In the genomic region with DNA sequence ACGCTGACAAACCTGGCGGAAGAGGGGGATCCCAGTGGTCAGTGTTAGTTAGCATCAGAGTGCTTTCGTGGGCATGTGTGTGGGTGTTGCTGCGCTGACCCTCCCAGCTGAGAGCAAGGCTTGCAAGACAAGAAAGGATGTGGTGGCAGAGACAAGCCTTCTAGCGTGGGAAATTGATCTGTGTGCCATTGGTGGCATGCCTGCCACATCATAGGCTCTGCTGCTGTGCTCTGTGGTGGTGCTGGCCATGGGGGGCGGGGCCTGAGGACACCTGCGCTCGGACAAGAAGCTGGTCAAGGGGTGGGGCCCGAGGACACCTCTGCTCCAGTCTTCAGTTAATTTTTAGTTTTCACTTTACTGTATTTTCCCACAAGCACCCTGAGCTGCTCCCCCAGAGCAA, we compare ENCODE assay signal across 26 mouse cellular contexts. TPM values are rescaled to one million over a fixed set of nuclear protein-coding genes. Genes with fewer than 3 reads are reported as not detected.
DNase-seq lines count a peak whose midpoint lies in the region.
"Had no signal": no experiment of that assay in that cellular context is flagged by ENCODE, and none has a peak within 500 bp of the region (broad histone marks: within the 10 kb centered on the region; RNA-seq: fewer than 3 reads in every experiment).

No protein-coding gene starts in this region.

- H3K4me1 ChIP-seq in limb, embryonic 10.5 days, result peaks cover 45% of the 10 kb centered on the region

- DNase-seq in CD4-positive helper T cell, adult 2 months (ENCODE audit: low read depth, low spot score), result peak; percentile 76
- peak; percentile 42 to 60 for DNase-seq in CD8-positive naive resting alpha-beta T cell, adult 2 months (ENCODE audit: low read depth in 2 of 2, low spot score in 2 of 2)
- DNase-seq in limb, embryonic 10.5 days (ENCODE audit: low spot score), result no peak
- DNase-seq in thymus, postnatal 0 days (ENCODE audit: low spot score), result peak; percentile 52
- DNase-seq in lung, postnatal 36 days, result no peak
- no peak for DNase-seq in urinary bladder, adult 18-20 months (ENCODE audit: low spot score in 2 of 2)
- no peak for DNase-seq in c-Kit-positive CD71-positive TER-119-positive erythroid progenitor cells, embryonic 14.5 days (ENCODE audit: low spot score)
- no peak for DNase-seq in gastrocnemius, postnatal 10 days
- DNase-seq: adrenal gland, postnatal 25 days; cerebellum, adult 11-12 months; cerebellum, postnatal 10 days; gastrocnemius, postnatal 14 days; heart, adult 18-20 months; heart, postnatal 10 days; kidney, adult 2 months; layer of hippocampus, adult 9-11 months; lung, embryonic 14.5 days; retina, postnatal 1 day had no signal

- WGBS in limb, embryonic 10.5 days, result 85% methylated on average over 9 of the region's 9 CpGs

- 0 out of 2 replicates have a peak overlapping the region, but pooled peaks have one; percentile 42 for H3K27ac ChIP-seq in limb, embryonic 10.5 days
- H3K27ac ChIP-seq: embryonic facial prominence, embryonic 12.5 days; kidney, postnatal 0 days; limb, embryonic 15.5 days; liver, embryonic 14.5 days; midbrain, embryonic 15.5 days; stomach, embryonic 15.5 days had no signal

- H3K9me3 ChIP-seq in limb, embryonic 10.5 days (replicated peaks), result no peaks in the 10 kb centered on the region
- H3K9me3 ChIP-seq: embryonic facial prominence, embryonic 12.5 days; heart, embryonic 12.5 days; limb, embryonic 15.5 days; midbrain, embryonic 15.5 days; stomach, embryonic 15.5 days had no signal

- no peaks in the 10 kb centered on the region for H3K36me3 ChIP-seq in limb, embryonic 10.5 days
- H3K36me3 ChIP-seq: embryonic facial prominence, embryonic 12.5 days; heart, embryonic 12.5 days; limb, embryonic 15.5 days; midbrain, embryonic 15.5 days; stomach, embryonic 15.5 days had no signal

- no peak overlapping the region for H3K4me3 ChIP-seq in limb, embryonic 10.5 days
- H3K4me3 ChIP-seq: embryonic facial prominence, embryonic 12.5 days; heart, embryonic 12.5 days; limb, embryonic 15.5 days; midbrain, embryonic 15.5 days; stomach, embryonic 15.5 days had no signal

- peaks cover 18% of the 10 kb centered on the region; the same call in 1 of the 2 replicates for H3K27me3 ChIP-seq in limb, embryonic 10.5 days (ENCODE audit: low read depth, poor library complexity, severe bottlenecking)
- H3K27me3 ChIP-seq: embryonic facial prominence, embryonic 12.5 days; limb, embryonic 15.5 days; stomach, embryonic 15.5 days had no signal

RNA-seq across cellular contexts. Expression of a gene that starts 27.9 kb away (rescaled TPM):
- polyA plus RNA-seq in limb, embryonic 10.5 days (2016; fragmentation: Nextera tagmentation; extraction: Ambion mirVana), result 1.0 and 1.1 TPM in 2 replicates
- 282 TPM in 2 replicates for polyA plus RNA-seq in thymus, postnatal 0 days (2015; fragmentation: Nextera tagmentation; extraction: Ambion mirVana)
- 1 to 10 TPM; 1.6 to 1.9 TPM for total RNA-seq in gastrocnemius, postnatal 10 days (2021)
- total RNA-seq: left cerebral cortex, adult 18-20 months had no signal

RNA-seq across cellular contexts. Expression of a gene that starts 52.8 kb away (rescaled TPM):
- 31.5 and 36.0 TPM in 2 replicates for polyA plus RNA-seq in limb, embryonic 10.5 days (2016; fragmentation: Nextera tagmentation; extraction: Ambion mirVana)
- 70.5 and 73.3 TPM in 2 replicates for polyA plus RNA-seq in thymus, postnatal 0 days (2015; fragmentation: Nextera tagmentation; extraction: Ambion mirVana)
- total RNA-seq in gastrocnemius, postnatal 10 days (2021), result 10 to 100 TPM; 37.2 to 42.5 TPM

Comparison
In these comparisons a context has a peak if more than half of its experiments do, and no peak if none do; other contexts are left out.
1. DNase-seq: peak in CD4-positive helper T cell, adult 2 months (single experiment), CD8-positive naive resting alpha-beta T cell, adult 2 months (2 of 2) and thymus, postnatal 0 days (single experiment); none in limb, embryonic 10.5 days (single experiment), lung, postnatal 36 days (single experiment), urinary bladder, adult 18-20 months (0 of 2), c-Kit-positive CD71-positive TER-119-positive erythroid progenitor cells, embryonic 14.5 days (single experiment) and gastrocnemius, postnatal 10 days (single experiment).
2. RNA of a gene that starts 27.9 kb away (polyA plus RNA-seq): 282 TPM in thymus, postnatal 0 days; 1.0 to 1.1 TPM in limb, embryonic 10.5 days; every median in the first group is over 100 times any median in the second.